Mouse (Mus musculus) megakaryocyte, embryonic 14.5 days (primary cell): ENCODE data around the gene Kif26b.

ENCODE experiments used
- FLI1 ChIP-seq: IDR thresholded peaks from 2 replicates; pipeline ENCODE4 v1.6.1; 2012; ENCODE audit warnings: low read length, inconsistent platforms, mixed read lengths
- GATA1 ChIP-seq: IDR thresholded peaks from 3 replicates; pipeline ENCODE4 v1.6.1; 2012; ENCODE audit warnings: mixed read lengths, low read length, inconsistent platforms, borderline replicate concordance

DNA sequence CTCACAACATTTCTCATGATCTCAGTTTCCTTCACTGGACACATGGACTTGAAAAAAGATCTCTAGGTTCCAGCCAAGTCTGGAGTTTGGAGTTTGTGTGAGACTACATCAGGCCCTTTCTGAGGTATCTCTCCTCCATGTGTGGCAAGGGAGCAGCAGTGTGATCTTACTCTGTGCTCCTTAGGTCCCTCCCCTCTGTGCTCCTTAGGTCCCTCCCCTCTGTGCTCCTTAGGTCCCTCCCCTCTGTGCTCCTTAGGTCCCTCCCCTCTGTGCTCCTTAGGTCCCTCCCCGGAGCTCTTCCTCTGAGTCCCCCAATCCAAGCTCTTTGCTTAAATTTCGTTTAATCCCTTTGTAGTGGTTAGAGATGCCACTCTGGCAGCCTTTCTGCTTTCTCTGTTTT, 250.8 kb downstream of the Kif26b start:
- no peak for TF ChIP-seq FLI1
- no peak for TF ChIP-seq GATA1
